Mouse (Mus musculus) urinary bladder, postnatal 14 days (tissue): ENCODE measurements around the gene Zmiz1.

Source experiments
- DNase-seq: peaks from one replicate; pipeline ENCODE4 v3.0.0; 2021; ENCODE audit warnings: low spot score

Zmiz1 gene

DNA sequence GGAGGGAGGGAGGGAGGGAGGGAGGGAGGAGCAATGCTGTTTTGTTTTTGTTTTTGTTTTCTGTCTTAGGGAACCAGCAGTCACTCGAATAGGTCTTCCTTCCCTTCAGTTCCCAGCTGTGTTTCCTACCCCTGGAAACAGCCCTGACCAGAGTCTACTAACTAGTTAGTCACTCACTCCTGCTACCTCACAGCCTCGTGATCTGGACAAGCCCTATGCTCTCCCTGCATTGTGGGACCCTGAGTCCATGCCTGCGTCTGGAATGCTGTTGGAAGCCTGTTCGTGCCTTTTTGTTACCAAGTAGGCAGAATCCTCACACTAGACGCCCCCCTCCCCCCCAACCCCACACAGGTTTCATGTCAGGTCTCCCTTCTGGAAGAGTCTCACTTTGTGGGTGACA is 15.0 kb downstream of the Zmiz1 start:
- no peak for DNase-seq

DNA sequence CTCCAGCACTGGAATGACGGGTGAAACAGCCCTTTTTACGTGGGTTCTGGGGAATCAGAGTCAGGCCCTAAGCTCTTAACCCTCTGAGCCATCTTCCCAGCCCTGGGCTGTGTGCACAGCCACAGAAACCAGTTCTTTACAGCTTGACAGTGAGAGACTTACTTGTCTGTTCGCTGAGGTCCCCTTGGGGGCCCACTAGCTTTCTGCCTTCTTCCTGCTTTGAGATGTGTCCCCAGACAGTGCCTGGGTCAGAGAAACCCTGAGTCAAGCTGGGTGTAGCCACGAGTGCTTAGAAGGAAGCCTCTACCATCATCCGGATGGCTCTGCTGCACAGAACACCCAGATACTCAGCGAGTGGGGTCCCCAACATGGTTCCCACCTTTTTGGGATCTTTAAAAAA is 15.7 kb downstream of the Zmiz1 start:
- DNase-seq: no peak

DNA sequence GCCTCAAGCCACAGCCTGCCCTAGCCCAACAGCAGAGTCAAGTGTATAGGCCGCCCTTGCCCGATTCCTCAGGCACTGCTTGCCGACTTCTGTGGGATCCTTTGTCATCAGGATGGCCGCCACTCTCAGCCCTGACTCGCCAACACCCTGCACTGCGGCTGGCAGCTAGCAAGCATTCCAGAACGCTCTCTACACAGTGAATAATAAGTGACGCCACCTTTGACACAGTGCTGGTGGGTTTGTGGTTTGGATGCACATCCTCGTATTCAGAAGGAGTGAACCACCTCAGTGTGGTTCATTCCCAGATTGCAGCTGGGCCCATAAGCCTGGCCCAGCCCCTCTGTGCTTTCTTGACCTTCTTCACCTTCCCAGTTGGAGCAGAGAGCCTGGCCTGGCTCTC is 17.1 kb downstream of the Zmiz1 start:
- DNase-seq: peak; percentile 33

DNA sequence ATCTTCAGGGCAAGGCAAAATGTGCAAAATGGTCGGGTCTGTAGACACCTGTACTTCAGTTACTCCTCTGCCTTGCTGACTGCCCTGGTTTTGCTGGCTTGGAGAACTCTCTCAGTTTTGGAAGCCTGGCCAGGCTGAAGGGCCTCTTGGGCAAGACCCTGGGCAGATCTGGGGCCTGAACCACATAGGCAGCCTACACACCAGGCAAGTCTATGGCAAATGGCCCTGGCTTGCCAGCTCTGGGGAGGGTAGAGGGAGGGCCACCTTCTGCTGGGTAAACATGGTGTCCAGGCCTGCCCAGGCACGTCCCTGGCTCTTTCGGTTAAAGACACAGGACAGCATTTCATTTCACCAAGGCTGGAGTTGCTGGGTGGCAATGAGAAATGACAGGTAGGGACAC is 17.5 kb downstream of the Zmiz1 start:
- DNase-seq: peak; percentile 81

GRCm38 (mm10) chr14:25477268-25477667 is 18.3 kb downstream of the Zmiz1 start:
- no peak for DNase-seq

- DNase-seq: no peak
Measured at GRCm38 (mm10) chr14:25478257-25478656, 19.3 kb downstream of the Zmiz1 start.

DNA sequence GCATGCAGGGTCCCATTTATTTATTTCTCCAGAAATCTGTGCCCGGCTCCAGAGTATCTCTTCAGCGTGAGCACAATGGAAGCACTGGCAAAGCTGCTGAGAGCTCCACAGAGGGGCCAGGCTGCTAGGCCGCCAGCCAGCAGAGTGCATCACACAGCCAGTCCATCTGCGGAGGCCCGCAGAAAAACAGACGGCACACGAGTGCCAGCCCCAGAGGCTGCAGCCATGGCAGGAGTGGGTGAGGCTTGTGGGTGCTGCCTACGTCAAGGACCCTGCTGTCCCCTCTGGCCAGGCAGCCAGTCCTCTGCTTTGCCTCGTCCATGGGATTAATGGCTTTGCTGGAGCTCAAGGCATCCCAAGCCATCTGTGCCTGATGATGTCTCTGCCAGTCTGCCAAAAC is 19.8 kb downstream of the Zmiz1 start:
- no peak for DNase-seq

GRCm38 (mm10) chr14:25479841-25480252 is 20.9 kb downstream of the Zmiz1 start:
- peak; percentile 44 for DNase-seq

- no peak for DNase-seq
Measured at GRCm38 (mm10) chr14:25480443-25480842, 21.5 kb downstream of the Zmiz1 start.

- DNase-seq: peak; percentile 87
Measured at GRCm38 (mm10) chr14:25480916-25481666, 22.1 kb downstream of the Zmiz1 start.

DNA sequence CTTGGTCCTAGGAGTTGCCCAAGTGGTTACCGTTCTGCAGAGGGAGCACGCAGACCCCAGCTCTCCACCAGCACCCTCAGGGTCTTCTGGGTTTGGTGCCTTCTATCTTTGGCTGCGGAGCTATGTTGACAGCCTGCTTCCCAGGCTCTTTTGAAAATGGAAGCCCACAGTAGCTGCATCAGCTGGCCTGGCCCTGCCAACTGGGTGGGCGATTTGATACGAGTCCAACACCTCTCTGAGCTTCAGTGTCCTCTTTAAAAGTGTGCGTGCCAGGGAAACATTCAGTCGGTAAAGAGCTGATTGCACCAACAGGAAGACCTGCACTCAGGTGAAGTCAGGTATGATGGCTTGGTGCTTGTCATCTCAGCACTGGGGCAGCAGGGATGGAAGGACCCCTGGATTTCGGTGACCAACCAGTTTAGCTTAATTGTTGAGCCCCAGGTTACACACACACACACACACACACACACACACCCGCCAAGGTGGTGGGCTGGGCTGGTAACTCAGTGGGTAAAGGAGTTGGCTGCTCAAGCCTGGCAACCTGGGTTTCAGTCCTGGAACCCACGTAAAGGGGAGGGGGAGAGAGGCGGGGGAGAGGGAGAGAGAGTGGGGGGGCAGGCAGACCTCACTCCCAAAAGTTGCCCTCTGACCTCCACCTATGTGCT is 22.8 kb downstream of the Zmiz1 start:
- DNase-seq: no peak

- no peak for DNase-seq
Measured at GRCm38 (mm10) chr14:25482404-25482803, 23.4 kb downstream of the Zmiz1 start.

DNA sequence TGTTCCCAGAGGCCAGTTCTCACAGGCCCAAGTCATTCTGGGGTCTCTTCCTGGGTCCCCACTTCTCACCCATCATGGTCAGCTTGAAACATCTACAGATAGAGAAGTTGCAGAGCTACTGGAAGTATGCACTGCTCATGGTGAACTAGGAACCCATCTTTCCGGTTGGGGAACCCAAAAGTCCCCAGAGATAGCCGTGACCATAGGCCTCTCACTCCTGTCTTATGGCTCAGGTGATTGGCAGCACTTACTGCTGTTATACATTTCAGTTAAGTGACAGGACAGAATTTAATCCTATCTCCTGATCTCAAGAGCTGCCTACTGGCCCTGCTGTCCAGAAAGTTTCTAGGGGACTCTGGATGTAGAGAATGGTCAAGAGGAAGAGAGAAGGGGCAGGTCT is 24.3 kb downstream of the Zmiz1 start:
- no peak for DNase-seq

DNA sequence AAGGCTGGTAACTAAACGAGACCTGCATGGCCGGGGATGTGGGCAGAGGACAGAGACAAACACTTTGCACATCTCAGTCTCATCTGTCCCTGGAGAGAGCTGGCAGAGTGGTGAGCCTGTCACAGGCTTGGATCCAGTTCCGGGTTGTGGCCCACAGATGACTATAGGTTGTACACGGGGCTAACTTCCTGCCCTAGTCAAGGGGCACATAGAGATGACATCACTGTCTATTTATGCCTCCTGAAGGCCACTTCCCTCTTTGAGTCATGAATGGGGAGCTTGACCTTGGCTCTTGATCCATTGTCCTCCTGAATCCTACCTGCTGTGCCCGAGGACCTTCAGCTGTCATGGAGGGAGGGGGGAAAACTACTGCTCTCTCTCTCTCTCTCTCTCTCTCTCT is 25.1 kb downstream of the Zmiz1 start:
- no peak for DNase-seq

DNA sequence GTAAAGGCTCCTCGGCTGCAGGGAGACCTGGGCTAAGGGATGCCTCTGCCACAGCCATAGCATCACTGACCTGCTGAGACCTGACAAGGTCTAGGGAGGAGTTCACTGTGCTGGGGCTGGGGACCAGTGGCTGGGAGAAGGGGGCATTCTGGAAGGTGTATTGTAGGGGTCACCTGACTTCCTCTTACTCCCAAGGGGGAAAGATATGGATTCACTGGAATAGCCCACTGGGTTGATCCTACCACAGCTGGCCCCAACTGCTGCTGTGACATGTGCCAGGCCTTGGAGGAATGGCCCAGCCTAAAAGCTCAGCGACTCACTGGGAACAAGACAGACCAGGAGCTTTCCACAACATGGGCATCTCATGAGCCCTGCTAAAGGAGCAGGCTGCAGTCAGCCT is 27.2 kb downstream of the Zmiz1 start:
- no peak for DNase-seq

DNA sequence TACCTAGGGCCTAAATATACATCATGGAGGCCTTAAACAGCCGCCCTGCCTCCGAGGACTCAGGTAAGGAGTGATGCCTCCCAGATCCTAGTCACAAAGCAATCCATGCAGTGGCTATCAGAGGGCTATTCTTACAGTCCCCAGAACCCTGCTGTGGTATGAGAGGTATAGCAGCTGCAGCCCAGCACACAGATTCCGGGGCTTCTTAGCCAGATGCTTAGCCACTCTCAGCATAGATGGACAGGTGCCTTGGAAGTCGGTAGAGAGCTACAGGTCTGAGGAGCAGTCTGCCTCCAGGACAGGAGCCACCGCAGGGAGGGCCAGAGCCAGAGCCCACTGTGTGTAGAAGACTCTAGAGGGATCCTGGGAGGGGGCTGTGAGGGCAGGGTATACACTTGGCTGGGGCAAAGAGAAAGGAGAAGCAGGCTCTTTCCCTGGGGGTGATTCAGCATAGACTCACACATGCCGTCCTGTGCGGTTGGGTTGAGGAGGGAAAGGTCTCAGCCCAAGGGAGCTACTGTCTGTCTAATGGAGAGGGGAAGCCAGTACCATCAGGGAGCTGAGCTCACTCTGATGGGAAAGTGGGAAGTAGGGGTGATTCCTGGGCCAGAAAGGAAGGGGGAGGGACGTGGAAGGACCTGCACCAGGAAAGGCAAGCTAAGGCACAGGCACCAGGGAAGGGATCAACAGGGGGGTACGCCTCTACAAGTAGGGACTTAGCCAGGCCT is 27.9 kb downstream of the Zmiz1 start:
- DNase-seq: no peak

- no peak for DNase-seq
Measured at GRCm38 (mm10) chr14:25487470-25487955, 28.5 kb downstream of the Zmiz1 start.

DNA sequence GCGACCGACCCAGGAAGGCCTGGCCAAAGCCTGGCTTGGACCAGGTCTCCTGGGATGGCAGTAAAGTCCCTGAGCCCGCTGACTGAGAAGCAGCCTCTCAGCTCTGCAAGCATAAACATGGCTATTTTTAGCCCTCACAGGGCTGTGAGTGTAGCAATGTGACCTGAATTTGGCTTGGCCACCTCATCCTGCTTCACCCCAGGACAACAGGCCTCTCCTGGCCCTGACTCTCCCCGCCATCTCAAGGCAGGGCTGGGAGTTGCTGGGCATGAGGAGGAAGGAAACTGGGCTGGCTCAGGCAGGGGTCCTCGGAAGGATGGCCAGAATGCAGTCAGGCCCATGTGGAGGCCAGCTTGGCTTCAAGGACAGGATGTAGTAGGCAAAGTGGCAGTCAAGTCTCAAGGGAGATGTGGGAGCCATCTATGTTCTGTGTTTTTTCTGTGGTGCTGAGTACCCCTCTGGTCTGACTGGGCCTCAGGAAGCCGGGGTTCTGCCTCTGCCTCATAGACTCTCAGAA is 29.2 kb downstream of the Zmiz1 start:
- DNase-seq: no peak

GRCm38 (mm10) chr14:25489336-25490078 is 30.5 kb downstream of the Zmiz1 start:
- DNase-seq: peak; percentile 58

DNA sequence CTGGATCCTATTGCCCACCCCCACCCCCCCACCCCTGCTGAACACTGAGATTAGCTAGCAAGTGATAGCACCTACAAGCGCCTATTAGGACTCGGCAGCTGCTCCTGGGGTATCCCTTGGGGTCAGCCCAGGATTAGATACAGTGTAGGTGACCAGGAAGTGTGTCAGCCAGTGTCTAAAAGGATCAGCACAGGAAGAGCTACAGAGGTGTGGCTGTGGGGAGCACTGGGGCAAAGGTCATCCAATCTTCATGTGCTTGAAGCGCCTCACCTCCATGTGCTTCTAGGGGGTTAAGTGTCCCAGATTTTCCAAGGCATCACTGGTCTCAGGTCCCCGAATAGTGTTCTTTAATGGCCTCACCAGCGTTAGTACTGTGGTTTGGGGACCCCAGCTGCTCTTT is 33.0 kb downstream of the Zmiz1 start:
- no peak for DNase-seq

- no peak for DNase-seq
Measured at GRCm38 (mm10) chr14:25492567-25493279, 33.7 kb downstream of the Zmiz1 start.
